Mouse (Mus musculus): ENCODE measurements around the gene Pcnx3. TPM values are rescaled to one million over a fixed set of nuclear protein-coding genes. Genes with fewer than 3 reads are reported as not detected.

The Pcnx3 gene
- polyA plus RNA-seq (2015; fragmentation: Nextera tagmentation; extraction: Ambion mirVana) = 4.7 and 6.5 TPM in 2 replicates

GRCm38 (mm10) chr19:5688200-5689087, at the start of gene Pcnx3, which contains the start of gene Map3k11:
Gene Pcnx3, minus strand, starts transcription at chr19:5688908.
Gene Map3k11, plus strand, starts transcription at chr19:5688742.

GRCm38 (mm10) chr19:5729444-5729815, 40.7 kb upstream of the Pcnx3 start, which contains the start of gene Fam89b:
Gene Fam89b, minus strand, starts transcription at chr19:5729653.

GRCm38 (mm10) chr19:5725767-5726515, 37.2 kb upstream of the Pcnx3 start, which contains the start of gene Ehbp1l1:
Gene Ehbp1l1, minus strand, starts transcription at chr19:5726317.

GRCm38 (mm10) chr19:5704163-5704800, 15.6 kb upstream of the Pcnx3 start, which contains the start of gene Kcnk7:
Gene Kcnk7, plus strand, starts transcription at chr19:5704367.

GRCm38 (mm10) chr19:5662981-5663913, 25.5 kb downstream of the Pcnx3 start, which contains the start of gene Sipa1:
Gene Sipa1, minus strand, starts transcription at chr19:5663707.

GRCm38 (mm10) chr19:5637069-5638047, 51.4 kb downstream of the Pcnx3 start, which contains the start of gene Rela:
Gene Rela, plus strand, starts transcription at chr19:5637483.

Small RNA genes within 50 kb of the gene (microRNA-seq; reads per million reads assigned to microRNA genes)
- 0 to 0.10 reads per million in 2 experiments for gene Mir6987

Other genes with a start within 250 kb of the Pcnx3 start
- not detected in 2 replicates for gene Fosl1, start 241.4 kb downstream of the Pcnx3 start, polyA plus RNA-seq (2015; fragmentation: Nextera tagmentation; extraction: Ambion mirVana)
- 6.8 and 8.5 TPM in 2 replicates for gene Ccdc85b, start 231.0 kb downstream of the Pcnx3 start, polyA plus RNA-seq (2015; fragmentation: Nextera tagmentation; extraction: Ambion mirVana)
- 59.8 and 61.8 TPM in 2 replicates for gene Fibp, start 228.3 kb downstream of the Pcnx3 start, polyA plus RNA-seq (2015; fragmentation: Nextera tagmentation; extraction: Ambion mirVana)
- gene Ctsw, start 220.4 kb downstream of the Pcnx3 start, polyA plus RNA-seq (2015; fragmentation: Nextera tagmentation; extraction: Ambion mirVana) = 0.15 and 0.55 TPM in 2 replicates
- gene Efemp2, start 215.0 kb downstream of the Pcnx3 start, polyA plus RNA-seq (2015; fragmentation: Nextera tagmentation; extraction: Ambion mirVana) = 53.2 and 70.8 TPM in 2 replicates
- 29.2 and 31.8 TPM in 2 replicates for gene Mus81, start 200.5 kb downstream of the Pcnx3 start, polyA plus RNA-seq (2015; fragmentation: Nextera tagmentation; extraction: Ambion mirVana)
- gene Cfl1, start 198.5 kb downstream of the Pcnx3 start, polyA plus RNA-seq (2015; fragmentation: Nextera tagmentation; extraction: Ambion mirVana) = 666 and 916 TPM in 2 replicates
- 0.14 TPM in 1 of 2 replicates, not detected in the other for gene 1700020D05Rik, start 185.1 kb downstream of the Pcnx3 start, polyA plus RNA-seq (2015; fragmentation: Nextera tagmentation; extraction: Ambion mirVana)
- gene Snx32, start 178.4 kb downstream of the Pcnx3 start, polyA plus RNA-seq (2015; fragmentation: Nextera tagmentation; extraction: Ambion mirVana) = 6.4 and 8.5 TPM in 2 replicates
- 0.65 TPM in 1 of 2 replicates, not detected in the other for gene Ovol1, start 128.3 kb downstream of the Pcnx3 start, polyA plus RNA-seq (2015; fragmentation: Nextera tagmentation; extraction: Ambion mirVana)
- 1.1 and 2.0 TPM in 2 replicates for gene Ap5b1, start 120.9 kb downstream of the Pcnx3 start, polyA plus RNA-seq (2015; fragmentation: Nextera tagmentation; extraction: Ambion mirVana)
- gene Rnaseh2c, start 87.0 kb downstream of the Pcnx3 start, polyA plus RNA-seq (2015; fragmentation: Nextera tagmentation; extraction: Ambion mirVana) = 48.4 and 58.1 TPM in 2 replicates
- gene Kat5, start 78.7 kb downstream of the Pcnx3 start, polyA plus RNA-seq (2015; fragmentation: Nextera tagmentation; extraction: Ambion mirVana) = 28.4 and 28.8 TPM in 2 replicates
- 24.4 and 28.3 TPM in 2 replicates for gene Rela, start 51.4 kb downstream of the Pcnx3 start, polyA plus RNA-seq (2015; fragmentation: Nextera tagmentation; extraction: Ambion mirVana)
- 20.3 and 21.1 TPM in 2 replicates for gene Sipa1, start 25.2 kb downstream of the Pcnx3 start, polyA plus RNA-seq (2015; fragmentation: Nextera tagmentation; extraction: Ambion mirVana)
- 15.5 and 16.8 TPM in 2 replicates for gene Map3k11, start 166 bp downstream of the Pcnx3 start, polyA plus RNA-seq (2015; fragmentation: Nextera tagmentation; extraction: Ambion mirVana)
- 0.35 and 0.52 TPM in 2 replicates for gene Kcnk7, start 15.5 kb upstream of the Pcnx3 start, polyA plus RNA-seq (2015; fragmentation: Nextera tagmentation; extraction: Ambion mirVana)
- 133 and 144 TPM in 2 replicates for gene Ehbp1l1, start 37.4 kb upstream of the Pcnx3 start, polyA plus RNA-seq (2015; fragmentation: Nextera tagmentation; extraction: Ambion mirVana)
- gene Fam89b, start 40.7 kb upstream of the Pcnx3 start, polyA plus RNA-seq (2015; fragmentation: Nextera tagmentation; extraction: Ambion mirVana) = 85.5 and 88.0 TPM in 2 replicates
- 20.1 and 31.1 TPM in 2 replicates for gene Ltbp3, start 52.0 kb upstream of the Pcnx3 start, polyA plus RNA-seq (2015; fragmentation: Nextera tagmentation; extraction: Ambion mirVana)
- 57.0 and 57.9 TPM in 2 replicates for gene Scyl1, start 82.5 kb upstream of the Pcnx3 start, polyA plus RNA-seq (2015; fragmentation: Nextera tagmentation; extraction: Ambion mirVana)
- gene Frmd8, start 186.4 kb upstream of the Pcnx3 start, polyA plus RNA-seq (2015; fragmentation: Nextera tagmentation; extraction: Ambion mirVana) = 7.9 and 9.9 TPM in 2 replicates
- 2.9 and 4.3 TPM in 2 replicates for gene Slc25a45, start 188.9 kb upstream of the Pcnx3 start, polyA plus RNA-seq (2015; fragmentation: Nextera tagmentation; extraction: Ambion mirVana)
- gene Tigd3, start 205.2 kb upstream of the Pcnx3 start, polyA plus RNA-seq (2015; fragmentation: Nextera tagmentation; extraction: Ambion mirVana) = 1.1 and 1.3 TPM in 2 replicates
- gene Dpf2, start 224.1 kb upstream of the Pcnx3 start, polyA plus RNA-seq (2015; fragmentation: Nextera tagmentation; extraction: Ambion mirVana) = 63.6 and 64.0 TPM in 2 replicates
- 19.1 and 20.6 TPM in 2 replicates for gene Cdc42ep2, start 235.9 kb upstream of the Pcnx3 start, polyA plus RNA-seq (2015; fragmentation: Nextera tagmentation; extraction: Ambion mirVana)